Mouse (Mus musculus): ENCODE measurements around the gene Cd4.

- TF ChIP-seq TCF12 (IDR thresholded peaks at IDR 0.05; ENCODE audit: low read depth, low read length) (no peak), CTCF (IDR thresholded peaks at IDR 0.05 in 2 of 3, conservative IDR thresholded peaks at IDR 0.05 in 1 of 3; ENCODE audit: control insufficient read depth in 1 of 3, insufficient read depth in 1 of 3, low read depth in 2 of 3, low read length in 3 of 3, poor library complexity in 1 of 3, severe bottlenecking in 1 of 3) (no peak), ETS1 (IDR thresholded peaks at IDR 0.05; ENCODE audit: low read depth, low read length) (no peak)
Measured at GRCm38 (mm10) chr6:124839805-124840204, 48.2 kb downstream of the Cd4 start.

Measured in MEL (cell line).